Mouse (Mus musculus) common myeloid progenitor, adult 5-6 weeks (primary cell): Measurements from ENCODE around the gene Kcns3. TPM values are rescaled to one million over a fixed set of nuclear protein-coding genes. Genes with fewer than 3 reads are reported as not detected.
"Not testable (repeated sequence)": the region's sequence is repeated elsewhere in the genome, so short reads cannot be mapped to it uniquely, and the experiment has no call there.

Experiments
- ATAC-seq: replicated peaks from 2 replicates; pipeline ENCODE4 v1.8.0; 2016; ENCODE audit warnings: low read depth, mild to moderate bottlenecking, moderate TSS enrichment, inconsistent platforms; ENCODE audit not compliant: poor library complexity, severe bottlenecking
- total RNA-seq: library from RNA; stranded (forward); fragments of 200-1000, 187-1606 nt; gene quantifications from 2 replicates; pipeline ENCODE4 v1.2.3, GENCODE M21; 2017

Kcns3 gene
- total RNA-seq, 1 experiment from 2014 or later = not detected

DNA sequence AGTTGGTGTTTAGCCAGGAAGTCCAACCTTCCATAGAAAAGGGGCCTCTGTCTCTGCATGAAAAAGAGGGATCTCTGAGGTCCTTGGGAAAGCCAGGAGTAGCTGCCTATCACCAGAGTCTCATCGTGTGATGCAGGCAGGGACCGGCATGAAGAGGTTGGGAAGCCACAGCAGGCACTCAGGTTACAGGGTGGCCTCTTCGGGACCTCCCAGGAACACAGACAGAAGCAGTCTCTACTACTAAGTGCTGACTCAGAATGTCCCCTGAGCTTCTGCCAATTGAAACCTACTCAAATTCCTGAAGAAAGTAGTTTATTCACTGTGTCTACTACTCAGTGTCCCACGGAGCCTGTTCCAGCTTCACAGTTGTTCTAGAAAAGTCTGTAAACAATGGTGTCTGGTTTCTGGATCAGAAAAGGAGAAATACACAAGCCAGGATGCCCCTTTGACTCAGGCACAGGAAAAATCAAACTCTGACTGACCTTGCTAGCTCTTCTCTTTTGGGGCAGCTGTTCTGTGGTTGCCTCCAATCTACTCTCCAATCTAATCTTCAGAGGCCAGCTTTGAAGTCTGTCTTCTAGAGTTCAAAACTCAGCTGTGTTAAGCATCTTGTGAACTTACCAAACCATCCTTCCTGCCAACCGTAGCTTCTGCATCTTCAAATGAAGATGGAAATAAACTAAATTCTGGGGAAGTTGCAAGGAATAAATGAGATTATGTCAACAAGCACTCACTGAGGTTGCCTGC lies 62.1 kb downstream of the Kcns3 start:
- no peak for ATAC-seq

DNA sequence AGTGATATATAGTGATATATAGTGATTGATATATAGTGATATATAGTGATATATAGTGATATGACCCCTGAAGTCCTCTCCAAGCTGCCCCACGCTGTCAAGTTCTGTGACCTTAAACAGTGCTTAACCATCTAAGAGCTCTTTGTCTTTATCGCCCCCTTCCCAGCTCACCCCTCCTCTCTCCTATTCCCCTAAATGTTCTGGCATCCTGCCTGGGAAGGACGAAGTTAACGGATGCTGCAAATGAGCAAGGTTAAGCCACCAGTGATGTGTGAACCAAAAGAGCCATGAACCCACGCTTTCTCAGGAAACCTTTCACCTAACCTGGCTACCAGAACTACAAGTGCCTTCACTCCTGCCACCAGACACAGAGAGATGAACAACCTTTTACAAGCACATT lies 64.0 kb downstream of the Kcns3 start:
- ATAC-seq = no peak

DNA sequence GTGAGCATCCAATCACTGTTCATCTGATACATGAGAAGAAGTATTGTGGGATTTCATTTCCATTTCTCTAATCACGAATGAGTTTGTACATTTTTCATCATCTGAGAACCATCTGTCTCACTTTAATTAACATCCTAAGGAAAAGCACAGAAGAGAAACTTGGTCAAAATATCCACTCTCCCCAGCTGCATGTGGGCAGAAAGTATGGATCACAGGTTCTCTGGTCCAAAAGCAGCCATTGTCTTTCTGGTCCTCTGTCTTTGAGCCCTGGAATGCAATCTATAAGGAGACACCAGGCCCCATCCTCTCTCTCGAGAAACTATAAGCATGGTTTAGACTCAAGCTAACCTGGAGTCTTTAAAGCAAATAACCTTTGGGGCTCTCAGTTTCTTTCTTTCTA lies 79.8 kb downstream of the Kcns3 start:
- ATAC-seq = no peak

DNA sequence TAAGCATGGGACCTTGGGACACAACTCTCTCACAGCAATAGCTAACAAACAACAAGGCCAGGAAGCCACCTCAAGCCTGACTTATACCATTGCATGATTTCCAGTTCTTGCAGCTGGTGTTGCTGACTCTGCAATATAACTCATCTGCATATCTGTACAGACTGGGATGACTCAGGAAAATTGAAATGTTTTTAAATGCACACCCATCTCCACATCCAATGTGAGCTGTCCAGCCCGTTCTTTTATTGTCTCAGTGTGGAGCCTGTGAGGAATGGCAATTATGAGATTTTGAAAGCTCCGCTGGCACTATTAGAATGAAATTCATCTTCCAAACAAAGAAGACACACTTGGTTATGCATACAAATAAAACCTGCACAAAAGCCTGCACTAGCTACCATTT lies 84.0 kb downstream of the Kcns3 start:
- ATAC-seq = no peak

DNA sequence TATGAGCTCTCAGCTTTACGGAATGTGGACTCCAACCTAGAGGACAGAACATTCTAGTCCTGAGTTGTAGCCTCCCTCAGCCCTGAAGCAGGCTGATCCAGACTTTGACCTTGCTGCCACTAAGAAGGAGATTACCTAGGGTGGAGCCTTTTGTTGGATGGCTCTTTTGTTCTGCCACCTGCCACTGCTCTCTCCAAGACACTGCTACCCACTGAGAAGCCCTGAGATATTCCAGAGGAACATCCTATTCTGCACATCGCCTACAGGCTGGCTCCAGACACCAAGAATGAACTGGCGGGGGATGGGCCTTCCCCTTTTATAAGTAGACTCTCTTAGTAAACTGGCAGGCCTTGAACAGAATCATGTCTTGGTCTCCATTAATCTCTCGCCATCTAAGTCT lies 98.2 kb downstream of the Kcns3 start:
- ATAC-seq = not testable (repeated sequence)

DNA sequence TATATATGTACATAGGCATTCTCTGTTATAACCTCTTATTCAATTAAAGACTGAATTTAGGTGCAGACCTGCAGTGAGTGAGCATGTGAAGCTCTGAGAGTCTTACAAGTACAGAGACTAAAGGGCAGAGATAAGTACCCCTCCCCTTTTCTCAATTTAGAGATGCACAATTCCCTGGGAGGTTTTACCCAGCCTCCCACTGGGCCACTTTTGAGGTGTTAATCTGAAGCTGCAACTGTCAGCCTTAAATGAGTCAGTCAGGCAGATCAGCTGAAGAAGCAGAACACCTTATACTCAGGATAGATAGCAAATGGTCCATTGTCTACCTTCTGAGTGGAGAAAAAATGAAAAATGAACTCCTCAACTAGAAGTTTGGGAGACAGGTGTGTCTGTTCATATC lies 109.0 kb downstream of the Kcns3 start:
- no peak for ATAC-seq

Other genes starting within 250 kb of the Kcns3 start
- not detected in 2 replicates for gene Msgn1, start 57.9 kb upstream of the Kcns3 start, total RNA-seq
- gene Gen1, start 114.7 kb upstream of the Kcns3 start, total RNA-seq = 24.7 and 28.8 TPM in 2 replicates
- 119 and 153 TPM in 2 replicates for gene Smc6, start 114.8 kb upstream of the Kcns3 start, total RNA-seq